ENCODE assay signal across 22 mouse cellular contexts in genomic region chr11:11667254-11667921, GRCm38 (mm10). TPM values are rescaled to one million over a fixed set of nuclear protein-coding genes. Genes with fewer than 3 reads are reported as not detected.
DNase-seq lines count a peak whose midpoint lies in the region; ATAC-seq and TF ChIP-seq lines count a peak whose summit lies in the region.
"Had no signal": no experiment of that assay in that cellular context is flagged by ENCODE, and none has a peak within 500 bp of the region (broad histone marks: within the 10 kb centered on the region; RNA-seq: fewer than 3 reads in every experiment).

No protein-coding gene starts in this region.

- no peaks in the 10 kb centered on the region for H3K4me1 ChIP-seq in liver, embryonic 12.5 days
- H3K4me1 ChIP-seq in liver, embryonic 11.5 days (replicated peaks; ENCODE audit: control insufficient read depth, insufficient read depth, low read length): no peaks in the 10 kb centered on the region
- peaks cover 27% of the 10 kb centered on the region for H3K4me1 ChIP-seq in bone marrow macrophage, adult 2 months (ENCODE audit: control insufficient read depth, insufficient read depth, low read length)
- H3K4me1 ChIP-seq: embryonic facial prominence, embryonic 13.5 days; forebrain, embryonic 10.5 days; intestine, embryonic 15.5 days; midbrain, embryonic 10.5 days had no signal

- no peak for TF ChIP-seq POLR2A in bone marrow macrophage, adult 2 months (IDR thresholded peaks at IDR 0.05; ENCODE audit: borderline replicate concordance, low read depth, low read length)

- WGBS in liver, embryonic 12.5 days (ENCODE audit: insufficient replicate concordance): 60% methylated on average over 4 of the region's 4 CpGs
- WGBS in liver, embryonic 11.5 days: 79% methylated on average over 4 of the region's 4 CpGs

- no peaks in the 10 kb centered on the region for H3K36me3 ChIP-seq in liver, embryonic 12.5 days
- no peaks in the 10 kb centered on the region for H3K36me3 ChIP-seq in liver, embryonic 11.5 days (ENCODE audit: control insufficient read depth, insufficient read depth, low read length)
- H3K36me3 ChIP-seq: embryonic facial prominence, embryonic 13.5 days; forebrain, embryonic 10.5 days; intestine, embryonic 15.5 days; midbrain, embryonic 10.5 days had no signal

- H3K4me2 ChIP-seq in liver, embryonic 12.5 days: no peak overlapping the region
- H3K4me2 ChIP-seq in liver, embryonic 11.5 days: no peak overlapping the region
- H3K4me2 ChIP-seq: embryonic facial prominence, embryonic 13.5 days; heart, embryonic 11.5 days; intestine, embryonic 15.5 days had no signal

- no peaks in the 10 kb centered on the region for H3K9me3 ChIP-seq in liver, embryonic 12.5 days (replicated peaks)
- H3K9me3 ChIP-seq in liver, embryonic 11.5 days (ENCODE audit: control insufficient read depth, low read length): no peaks in the 10 kb centered on the region
- H3K9me3 ChIP-seq: embryonic facial prominence, embryonic 13.5 days; forebrain, embryonic 10.5 days; intestine, embryonic 15.5 days; midbrain, embryonic 10.5 days had no signal

- peak overlapping the region; percentile 33; the same call in 1 of the 2 replicates for H3K27ac ChIP-seq in liver, embryonic 12.5 days
- no peak overlapping the region for H3K27ac ChIP-seq in liver, embryonic 11.5 days (ENCODE audit: low read depth, low read length)
- H3K27ac ChIP-seq in bone marrow macrophage, adult 2 months (ENCODE audit: insufficient read depth, low read depth, low read length): peak overlapping the region; percentile 83
- H3K27ac ChIP-seq: embryonic facial prominence, embryonic 13.5 days; forebrain, embryonic 10.5 days; intestine, embryonic 15.5 days; kidney, postnatal 0 days; midbrain, embryonic 10.5 days had no signal

- ATAC-seq in liver, embryonic 12.5 days: no peak
- ATAC-seq in liver, embryonic 11.5 days (replicated peaks; ENCODE audit: low FRiP score): no peak
- peak; percentile 69 for ATAC-seq in megakaryocyte, adult 5-6 weeks (ENCODE audit: poor library complexity, severe bottlenecking)
- ATAC-seq: intestine, embryonic 15.5 days; lung, postnatal 0 days had no signal

- TF ChIP-seq CTCF in bone marrow macrophage, adult 2 months (IDR thresholded peaks at IDR 0.05; ENCODE audit: low read depth, low read length): no peak

- no peak overlapping the region for H3K9ac ChIP-seq in liver, embryonic 12.5 days
- no peak overlapping the region for H3K9ac ChIP-seq in liver, embryonic 11.5 days (ENCODE audit: low read depth, low read length)
- H3K9ac ChIP-seq: embryonic facial prominence, embryonic 13.5 days; intestine, embryonic 15.5 days had no signal

- H3K27me3 ChIP-seq in liver, embryonic 12.5 days (replicated peaks): no peaks in the 10 kb centered on the region
- no peaks in the 10 kb centered on the region for H3K27me3 ChIP-seq in liver, embryonic 11.5 days (replicated peaks; ENCODE audit: control insufficient read depth, insufficient read depth, low read length)
- H3K27me3 ChIP-seq: embryonic facial prominence, embryonic 13.5 days; intestine, embryonic 15.5 days had no signal

- no peak overlapping the region for H3K4me3 ChIP-seq in liver, embryonic 12.5 days
- no peak overlapping the region for H3K4me3 ChIP-seq in liver, embryonic 11.5 days (ENCODE audit: low read depth, low read length)
- no peak overlapping the region for H3K4me3 ChIP-seq in bone marrow macrophage, adult 2 months (ENCODE audit: insufficient read depth, low read length)
- H3K4me3 ChIP-seq: embryonic facial prominence, embryonic 13.5 days; forebrain, embryonic 10.5 days; intestine, embryonic 15.5 days; midbrain, embryonic 10.5 days had no signal

- no peak for DNase-seq in liver, embryonic 11.5 days (ENCODE audit: low spot score)
- DNase-seq in A20 (ENCODE audit: low read depth, low spot score): peak; percentile 79
- no peak for DNase-seq in cerebellum, adult 11-12 months
- DNase-seq in adrenal gland, postnatal 4 days (ENCODE audit: low spot score in 2 of 2): no peak
- DNase-seq: adrenal gland, postnatal 14 days; gastrocnemius, postnatal 25 days; right cerebral cortex, adult 18-20 months had no signal

RNA-seq across cellular contexts. Expression of gene Ikzf1, which starts 17.4 kb away (rescaled TPM):
- 59.1 and 61.0 TPM in 2 replicates for polyA plus RNA-seq in liver, embryonic 12.5 days (2016; fragmentation: Nextera tagmentation; extraction: Ambion mirVana)
- 105 and 120 TPM in 2 replicates for polyA plus RNA-seq in liver, embryonic 11.5 days (2014; fragmentation: Nextera tagmentation; extraction: Ambion mirVana)
- 49.9 and 55.8 TPM in 2 replicates for polyA plus RNA-seq in bone marrow macrophage, adult 2 months (2012; ENCODE audit: insufficient read depth, insufficient read length, missing spikeins)
- 217 and 226 TPM in 2 replicates for total RNA-seq in megakaryocyte, adult 5-6 weeks (2015)
- total RNA-seq in megakaryocyte, adult 5-6 weeks (2017): 80.8 and 104 TPM in 2 replicates
- 1 to 10 TPM; 4.6 to 6.3 TPM for total RNA-seq in adrenal gland, postnatal 4 days (2021)

RNA-seq across cellular contexts. Expression of gene 4930512M02Rik, which starts 39.8 kb away (rescaled TPM):
- not detected in 2 replicates for polyA plus RNA-seq in liver, embryonic 12.5 days (2016; fragmentation: Nextera tagmentation; extraction: Ambion mirVana)
- not detected in 2 replicates for polyA plus RNA-seq in liver, embryonic 11.5 days (2014; fragmentation: Nextera tagmentation; extraction: Ambion mirVana)
- not detected in 2 replicates for polyA plus RNA-seq in bone marrow macrophage, adult 2 months (2012; ENCODE audit: insufficient read depth, insufficient read length, missing spikeins)
- total RNA-seq in megakaryocyte, adult 5-6 weeks (2015): not detected in 2 replicates
- total RNA-seq in megakaryocyte, adult 5-6 weeks (2017): not detected in 2 replicates
- not detected for total RNA-seq in adrenal gland, postnatal 4 days (2021)
- total RNA-seq: adrenal gland, postnatal 14 days; gastrocnemius, postnatal 25 days; layer of hippocampus, adult 8-10 months; left cerebral cortex, postnatal 10 days had no signal
- polyA plus RNA-seq: embryonic facial prominence, embryonic 13.5 days; forebrain, embryonic 10.5 days; frontal cortex, adult 2 months; heart, embryonic 11.5 days; hindbrain, embryonic 11.5 days; intestine, embryonic 15.5 days; kidney, postnatal 0 days; limb, embryonic 14.5 days; lung, postnatal 0 days; midbrain, embryonic 10.5 days had no signal
